Mouse (Mus musculus) c-Kit-positive CD71-positive TER-119-positive erythroid progenitor cells, embryonic 14.5 days (primary cell): ENCODE data around the gene Dpp6.
"Not testable (repeated sequence)": the region's sequence is repeated elsewhere in the genome, so short reads cannot be mapped to it uniquely, and the experiment has no call there.

Source experiments
- DNase-seq: peaks from one replicate; pipeline ENCODE4 v3.0.0-alpha.2; 2013; ENCODE audit warnings: low spot score

The Dpp6 gene

GRCm38 (mm10) chr5:27501338-27501737 lies 684.3 kb downstream of the Dpp6 start, which contains the start of gene Speer4b:
Gene Speer4b (minus strand): TSS chr5:27501438.
- DNase-seq, result not testable (repeated sequence)

GRCm38 (mm10) chr5:27518716-27519115 lies 701.7 kb downstream of the Dpp6 start:
- no peak for DNase-seq

GRCm38 (mm10) chr5:27526906-27527305 lies 709.9 kb downstream of the Dpp6 start:
- no peak for DNase-seq

DNA sequence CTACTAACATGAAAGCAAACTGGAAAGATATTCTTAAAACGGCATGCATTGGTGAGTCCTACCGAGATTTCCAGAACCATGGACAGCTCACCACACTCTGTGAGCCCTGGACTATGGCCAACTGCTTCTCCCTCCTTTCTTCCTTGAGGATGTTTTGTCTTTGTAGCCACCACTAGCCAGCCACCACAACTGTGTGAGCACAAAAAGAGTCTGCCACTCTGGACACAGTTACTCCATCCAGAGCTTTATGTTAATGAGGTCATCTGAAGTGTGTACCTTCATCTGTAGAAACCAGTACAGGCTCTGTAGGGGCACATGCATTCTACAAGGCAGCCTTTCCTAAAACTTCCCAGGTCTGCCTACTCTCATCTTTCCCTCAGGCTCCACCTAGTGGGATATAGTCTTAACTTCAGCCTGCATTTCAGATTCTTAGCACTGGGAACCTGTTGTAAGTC lies 727.8 kb downstream of the Dpp6 start:
- DNase-seq, result peak; percentile 1

GRCm38 (mm10) chr5:27549291-27549690 lies 732.3 kb downstream of the Dpp6 start:
- no peak for DNase-seq

GRCm38 (mm10) chr5:27565700-27566099 lies 748.7 kb downstream of the Dpp6 start:
- no peak for DNase-seq

DNA sequence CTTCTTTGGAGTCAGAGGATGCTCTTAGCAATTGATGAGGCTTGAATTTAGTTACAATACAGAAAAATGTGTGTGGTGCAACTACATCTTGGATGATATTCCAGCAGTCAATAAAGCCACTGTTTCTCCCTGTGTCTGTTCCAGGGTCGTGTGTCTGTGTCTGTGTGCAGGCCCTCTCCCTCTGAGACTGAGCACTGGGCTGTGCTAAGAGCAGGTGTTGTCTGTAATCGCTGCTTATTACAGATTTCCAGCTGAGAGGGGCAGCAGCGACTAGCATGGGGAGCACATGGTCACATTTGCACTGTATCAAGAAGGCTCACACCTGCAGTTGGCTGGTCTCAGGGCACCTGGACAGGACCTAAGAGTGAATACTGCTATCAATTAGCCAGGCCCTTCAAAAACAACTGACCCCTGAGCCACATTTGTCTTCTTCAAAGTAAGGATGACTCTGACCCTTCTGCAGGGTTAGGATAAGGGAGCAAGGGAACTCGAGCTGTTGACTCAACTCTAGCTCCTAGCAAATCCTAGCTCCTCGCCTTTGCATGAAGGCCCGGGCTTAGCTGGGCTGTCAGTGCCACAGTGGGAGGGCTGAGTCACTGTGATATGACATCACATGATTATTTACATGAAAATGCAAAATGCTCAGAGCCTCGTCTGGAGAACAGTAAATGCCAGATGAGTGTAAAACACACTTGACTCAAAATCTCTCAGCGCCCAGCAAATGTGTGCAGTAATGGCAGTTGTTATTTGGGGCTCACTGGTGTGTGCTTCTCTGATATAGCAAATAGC lies 771.2 kb downstream of the Dpp6 start:
- no peak for DNase-seq

GRCm38 (mm10) chr5:27604132-27604531 lies 787.1 kb downstream of the Dpp6 start:
- no peak for DNase-seq

DNA sequence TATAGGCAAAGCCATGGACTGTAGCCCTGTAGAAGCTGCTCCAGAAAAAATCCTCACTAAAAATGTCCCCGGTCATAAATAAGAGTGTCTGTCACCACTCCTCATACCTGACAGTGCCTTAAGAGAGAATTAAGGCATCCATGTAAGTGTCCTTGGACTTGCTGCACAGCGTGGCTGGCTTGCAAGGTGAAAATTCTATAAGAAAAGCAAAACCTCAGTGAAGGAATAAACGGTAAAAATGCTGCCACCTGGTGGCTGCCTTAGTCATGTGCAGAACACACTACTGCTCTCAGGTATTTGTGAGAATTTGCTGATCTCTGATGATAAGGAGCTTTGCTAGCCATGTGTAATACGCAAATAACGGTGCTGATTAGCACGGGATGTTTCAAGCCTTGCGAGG lies 798.8 kb downstream of the Dpp6 start:
- peak; percentile 23 for DNase-seq

DNA sequence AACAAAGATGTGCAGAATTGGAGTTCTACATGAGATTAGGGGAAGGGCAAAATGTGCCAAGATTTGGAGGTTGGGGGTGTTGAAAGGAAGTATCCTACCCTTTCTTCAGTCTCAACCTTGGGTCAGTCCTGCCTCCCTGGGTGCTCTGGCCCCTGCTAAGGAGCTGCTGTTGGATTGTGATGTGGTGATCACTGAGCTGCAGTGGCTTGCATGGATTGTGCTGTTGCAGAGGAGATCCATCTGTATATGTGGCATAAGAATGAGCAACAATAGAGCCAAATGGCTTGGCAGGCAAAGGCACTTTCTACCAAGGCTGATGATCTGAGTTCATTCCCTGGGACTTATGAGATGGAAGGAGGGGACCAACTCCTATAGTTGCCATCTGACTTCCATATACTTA lies 804.8 kb downstream of the Dpp6 start:
- no peak for DNase-seq

- no peak for DNase-seq
Observed at GRCm38 (mm10) chr5:27623876-27624275, 806.9 kb downstream of the Dpp6 start.

GRCm38 (mm10) chr5:27632151-27632550 lies 815.1 kb downstream of the Dpp6 start:
- no peak for DNase-seq

DNA sequence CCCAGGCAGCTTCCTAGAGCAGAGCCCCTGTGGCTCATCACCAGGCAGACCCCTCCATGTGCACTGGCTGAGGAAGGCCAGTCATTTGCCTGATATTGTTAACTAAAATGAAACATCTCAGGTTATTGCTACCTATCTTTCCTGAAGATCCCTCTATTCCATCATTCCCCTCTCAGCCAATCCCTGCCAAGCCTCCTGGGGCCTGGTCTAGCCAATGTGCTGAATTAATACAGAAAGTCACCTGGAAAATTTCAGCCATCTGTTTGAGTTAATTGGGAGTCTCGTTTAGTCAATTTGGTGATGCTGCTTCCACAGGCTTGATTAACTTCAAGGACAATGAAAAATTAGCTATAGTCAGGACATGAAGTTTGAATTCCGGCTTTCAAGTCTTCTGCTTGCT lies 818.9 kb downstream of the Dpp6 start:
- no peak for DNase-seq

GRCm38 (mm10) chr5:27641876-27642275 lies 824.9 kb downstream of the Dpp6 start:
- no peak for DNase-seq

DNA sequence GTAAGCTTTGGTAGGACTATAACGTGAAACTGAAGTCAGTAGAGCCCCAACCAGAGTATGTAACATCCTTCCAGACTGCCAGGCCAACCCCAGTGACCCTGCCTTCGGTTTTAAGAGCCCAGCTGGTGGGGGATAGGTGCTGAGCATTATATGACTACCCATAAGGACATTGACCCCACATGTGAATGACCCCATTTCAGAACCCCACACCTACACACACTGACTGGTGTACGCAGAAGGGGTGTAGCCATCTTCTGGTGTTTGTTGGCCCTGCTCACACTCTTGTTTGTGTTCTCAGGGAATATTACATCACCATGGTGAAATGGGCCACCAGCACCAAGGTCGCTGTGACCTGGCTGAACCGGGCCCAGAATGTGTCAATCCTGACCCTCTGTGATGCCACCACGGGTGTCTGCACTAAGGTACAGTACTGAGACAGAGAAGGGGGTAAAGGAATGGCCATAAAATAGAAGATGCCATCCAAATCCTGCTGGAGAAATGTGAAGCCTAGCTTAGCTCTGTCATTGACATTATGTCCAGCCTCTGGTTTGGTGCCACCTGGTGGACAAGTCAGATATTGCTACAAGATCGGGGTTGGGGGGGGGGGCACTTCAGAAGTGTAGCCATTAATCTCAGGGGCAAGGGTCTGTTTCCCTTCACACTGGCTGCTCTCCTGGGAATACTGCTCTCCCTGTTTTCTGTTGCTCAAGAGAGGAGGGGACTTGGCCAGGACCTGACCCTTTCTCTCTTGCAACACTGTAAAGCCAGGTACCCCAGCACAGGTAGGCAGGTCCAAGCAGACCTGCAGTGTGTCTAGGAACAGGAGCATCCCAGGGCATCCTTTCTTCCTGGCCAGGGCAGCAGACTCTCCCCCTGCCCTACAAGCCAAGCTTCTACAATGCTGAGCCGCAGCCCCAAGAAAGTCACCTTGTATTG lies 835.1 kb downstream of the Dpp6 start:
- DNase-seq, result peak; percentile 24

DNA sequence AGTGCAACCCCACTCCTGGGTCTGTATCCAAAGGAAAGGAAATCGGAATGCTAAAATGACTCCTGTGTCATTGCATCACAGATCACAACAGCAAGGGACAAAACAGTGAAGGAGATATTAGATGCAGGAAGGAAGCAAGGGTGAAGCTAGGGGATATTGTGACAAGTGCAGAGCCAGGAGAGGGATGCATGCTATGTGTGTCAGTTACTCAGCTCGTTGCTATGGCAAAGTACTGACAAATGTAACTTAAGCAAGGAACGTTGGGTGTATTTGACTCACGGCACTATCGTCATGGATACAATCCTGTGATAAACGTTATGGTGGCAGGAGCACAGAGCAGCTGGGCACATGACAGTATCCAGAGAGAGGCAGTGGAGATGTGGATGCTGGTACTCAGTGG lies 839.1 kb downstream of the Dpp6 start:
- no peak for DNase-seq

- DNase-seq, result no peak
Observed at GRCm38 (mm10) chr5:27657672-27658071, 840.7 kb downstream of the Dpp6 start.

DNA sequence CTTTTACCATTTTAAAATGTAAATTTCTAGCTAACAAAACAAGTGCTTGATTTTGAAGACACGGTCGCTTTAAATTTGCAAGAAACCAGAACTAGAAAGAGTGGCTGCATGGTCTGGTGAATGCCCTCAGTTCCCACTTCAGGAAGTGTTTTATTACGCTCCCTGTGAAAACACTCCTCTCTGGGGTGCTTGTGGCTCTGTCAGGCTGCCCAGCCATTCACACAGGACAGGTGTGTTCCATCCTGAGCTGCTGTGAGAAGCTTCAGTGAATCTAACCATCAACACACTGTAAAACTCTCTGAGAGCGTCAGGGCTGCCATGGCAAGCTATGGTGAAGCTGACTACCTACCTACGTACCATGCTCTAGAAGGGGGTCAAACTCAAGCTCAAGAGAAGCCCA lies 841.2 kb downstream of the Dpp6 start:
- no peak for DNase-seq

GRCm38 (mm10) chr5:27658569-27658968 lies 841.6 kb downstream of the Dpp6 start:
- peak; percentile 32 for DNase-seq

DNA sequence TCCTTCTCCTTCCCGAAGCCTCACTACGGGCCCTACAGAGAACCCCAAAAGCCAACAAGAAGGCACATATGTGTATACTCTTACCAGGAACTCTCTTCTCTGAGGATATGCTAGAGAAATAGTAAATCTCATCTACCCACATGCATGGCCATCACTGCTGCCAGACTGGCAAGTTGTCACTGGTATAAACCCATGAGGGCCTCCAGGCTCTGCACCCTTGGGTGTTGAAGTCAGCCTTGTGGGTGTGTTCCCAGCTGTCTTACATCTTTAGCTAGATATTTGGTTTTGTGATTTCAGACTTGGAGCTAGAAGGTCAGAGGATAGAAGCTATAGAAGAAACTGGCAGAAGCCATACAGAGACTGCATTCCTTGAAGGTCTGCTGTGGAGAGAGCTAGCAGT lies 842.0 kb downstream of the Dpp6 start:
- DNase-seq, result no peak

DNA sequence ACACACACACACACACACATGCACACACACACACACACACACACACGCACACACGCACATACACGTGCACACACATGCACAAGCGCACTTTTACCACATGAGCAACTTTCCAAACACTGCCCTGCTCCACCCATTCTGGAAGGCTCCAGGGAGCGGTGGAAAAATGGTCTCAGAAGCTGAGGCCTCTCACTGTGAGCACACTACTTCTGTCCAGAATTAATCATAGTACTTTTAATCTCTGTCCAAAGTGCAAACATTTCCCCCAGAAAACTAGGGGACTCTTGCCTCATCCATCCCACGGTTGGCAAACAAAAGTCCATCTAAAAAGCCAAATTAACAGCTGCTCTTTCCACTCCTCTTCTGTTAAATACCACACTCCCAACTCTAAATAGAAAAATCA lies 842.8 kb downstream of the Dpp6 start:
- DNase-seq, result no peak

GRCm38 (mm10) chr5:27664111-27664510 lies 847.1 kb downstream of the Dpp6 start:
- DNase-seq, result peak; percentile 12

DNA sequence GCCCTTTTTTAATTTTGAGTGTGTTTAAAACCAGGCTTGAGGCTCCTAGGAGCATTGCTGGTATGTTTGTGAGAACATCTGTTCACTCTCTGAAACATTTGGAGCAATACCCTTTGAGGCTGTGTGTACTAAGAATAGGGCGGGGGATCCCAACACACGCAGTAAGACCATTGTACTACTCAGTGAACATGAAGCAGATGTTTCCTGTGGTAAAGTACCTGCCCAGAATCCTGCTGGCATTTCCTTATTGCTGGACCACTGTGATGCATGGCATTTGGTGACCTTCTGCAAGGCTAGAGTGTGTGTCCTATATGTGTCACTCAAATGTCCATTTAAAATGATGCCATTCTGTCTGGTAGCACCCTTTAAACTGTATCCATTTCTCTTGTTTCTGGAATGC lies 854.5 kb downstream of the Dpp6 start:
- no peak for DNase-seq
